Mouse (Mus musculus) kidney, adult 2 months (tissue): ENCODE results near the gene E430018J23Rik.

ENCODE experiments used
- CTCF ChIP-seq: fragments of 200-500 bp; conservative IDR thresholded peaks from 2 replicates; pipeline ENCODE4 v1.5.1; 2011; ENCODE audit warnings: low read depth, mild to moderate bottlenecking, control low read depth, low read length, moderate library complexity, mixed read lengths; ENCODE audit not compliant: insufficient read depth, insufficient read length
- POLR2A ChIP-seq: fragments of 200-500 bp; IDR thresholded peaks from one replicate; pipeline ENCODE4 v1.6.1; 2011; ENCODE audit warnings: low read depth, low read length, control low read depth

GRCm38 (mm10) chr7:127351230-127352004 is 42.0 kb downstream of the E430018J23Rik start:
- TF ChIP-seq CTCF (no peak), POLR2A (no peak)
